Mouse (Mus musculus) neural tube, embryonic 13.5 days (tissue): ENCODE data around the gene Gm44790. TPM values are rescaled to one million over a fixed set of nuclear protein-coding genes. Genes with fewer than 3 reads are reported as not detected.
"Not testable (repeated sequence)": the region's sequence is repeated elsewhere in the genome, so short reads cannot be mapped to it uniquely, and the experiment has no call there.

ENCODE experiments used
- ATAC-seq: fragments of 200-750 bp; cut with Nextera tagmentation; 2 replicates; pipeline ENCODE4 v1.8.0; 2017; ENCODE audit warnings: low read depth, mild to moderate bottlenecking, moderate TSS enrichment, moderate library complexity
- H3K27ac ChIP-seq: fragments of 300-500 bp; sonication (generic); replicated peaks from 2 replicates; pipeline ENCODE4 v1.5.1; 2015; ENCODE audit warnings: moderate library complexity, mild to moderate bottlenecking, inconsistent platforms
- H3K27me3 ChIP-seq: fragments of 300-500 bp; sonication (generic); 2 replicates; pipeline ENCODE4 v1.6.1; 2015; ENCODE audit warnings: mild to moderate bottlenecking, inconsistent platforms
- H3K36me3 ChIP-seq: fragments of 300-500 bp; sonication (generic); 2 replicates; pipeline ENCODE4 v1.6.1; 2015; ENCODE audit warnings: mild to moderate bottlenecking, inconsistent platforms
- H3K4me1 ChIP-seq: fragments of 300-500 bp; sonication (generic); replicated peaks from 2 replicates; pipeline ENCODE4 v1.6.1; 2015; ENCODE audit warnings: inconsistent platforms
- H3K4me2 ChIP-seq: fragments of 300-500 bp; sonication (generic); 2 replicates; pipeline ENCODE4 v1.6.1; 2015; ENCODE audit warnings: inconsistent platforms, mild to moderate bottlenecking, moderate library complexity
- H3K4me3 ChIP-seq: fragments of 300-500 bp; sonication (generic); 2 replicates; pipeline ENCODE4 v1.5.1; 2015; ENCODE audit warnings: mild to moderate bottlenecking, inconsistent platforms
- H3K9ac ChIP-seq: fragments of 300-500 bp; sonication (generic); 2 replicates; pipeline ENCODE4 v1.6.1; 2015; ENCODE audit warnings: moderate library complexity, mild to moderate bottlenecking, inconsistent platforms
- H3K9me3 ChIP-seq: fragments of 300-500 bp; sonication (generic); 2 replicates; pipeline ENCODE4 v1.6.1; 2016; ENCODE audit warnings: inconsistent platforms
- WGBS: fragments of 180-500 bp; shearing (Covaris S2); methylation state at CpG from one replicate; pipeline ENCODE4 v1.1.7; 2015; 5-methylcytosine and 5-hydroxymethylcytosine counted together
- polyA plus RNA-seq: library from polyadenylated mRNA; unstranded; fragments of >200 nt; fragmentation: Nextera tagmentation; extraction: Ambion mirVana; gene quantifications from 2 replicates; pipeline ENCODE4 v1.2.1, GENCODE M21; 2015

Gene Gm44790
- polyA plus RNA-seq, result 0.50 and 0.63 TPM in 2 replicates

DNA sequence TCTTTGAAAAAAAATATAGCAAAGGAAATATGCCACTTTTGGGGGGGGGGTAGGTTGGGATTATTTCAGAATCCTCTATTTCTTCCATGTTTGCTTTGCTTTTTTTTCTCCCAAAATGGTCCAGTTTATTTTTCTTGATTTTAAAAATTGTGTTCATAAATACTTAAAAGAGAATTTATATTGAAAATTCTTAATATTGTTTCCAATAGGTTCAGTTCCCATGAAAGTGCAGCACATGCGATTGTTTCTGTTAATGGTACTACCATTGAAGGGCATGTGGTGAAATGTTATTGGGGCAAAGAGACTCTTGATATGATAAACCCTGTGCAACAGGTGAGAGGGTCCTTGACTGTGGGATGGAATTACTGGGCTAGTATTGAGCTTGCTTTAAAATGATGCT is at the start of gene Gm44790:
TSS of gene Gm44790 (plus strand) at position 301 of the 400 bp plus-strand sequence.
- Histone ChIP-seq H3K4me2 (no peak within 1 kb of the TSS), H3K9ac (no peak within 1 kb of the TSS), H3K27me3 (no peaks in the 10 kb centered on the region), H3K9me3 (no peaks in the 10 kb centered on the region), H3K4me3 (no peak within 1 kb of the TSS), H3K4me1 (no peaks in the 10 kb centered on the region), H3K36me3 (peaks cover 85% of the 10 kb centered on the region), H3K27ac (no peak within 1 kb of the TSS)
- WGBS, result 100% methylated on average over 1 of the region's 1 CpGs
- no peak for ATAC-seq

DNA sequence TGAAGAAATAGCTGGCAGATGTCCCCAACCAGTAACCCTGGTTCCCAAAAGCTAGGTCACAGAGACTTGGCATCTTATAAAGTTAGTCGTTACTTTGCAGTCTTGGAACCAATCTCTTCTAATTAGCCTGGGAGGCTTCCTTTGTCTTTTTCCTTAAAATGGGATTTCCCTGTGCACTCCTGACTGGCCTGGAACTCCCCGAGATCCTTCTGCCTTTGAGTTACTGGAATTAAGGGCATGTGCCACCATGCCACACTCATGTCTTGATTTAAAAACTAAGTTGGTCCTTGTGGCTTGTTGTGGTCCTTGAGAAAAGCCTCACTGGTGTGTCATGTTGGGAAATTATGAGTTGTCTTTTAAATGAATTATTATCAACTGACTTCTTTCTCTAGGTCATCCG is 48.1 kb upstream of the Gm44790 start:
- Histone ChIP-seq H3K27me3 (no peaks in the 10 kb centered on the region), H3K27ac (no peak overlapping the region), H3K36me3 (peaks cover 42% of the 10 kb centered on the region), H3K4me2 (no peak overlapping the region), H3K4me1 (peaks cover 3% of the 10 kb centered on the region), H3K4me3 (no peak overlapping the region), H3K9me3 (no peaks in the 10 kb centered on the region), H3K9ac (no peak overlapping the region)
- WGBS, result 90% methylated on average over 3 of the region's 3 CpGs
- no peak for ATAC-seq

GRCm38 (mm10) chr6:86380112-86380511 is 46.3 kb upstream of the Gm44790 start:
- not testable (repeated sequence) for H3K9ac ChIP-seq, H3K4me2 ChIP-seq, H3K27ac ChIP-seq, H3K4me3 ChIP-seq, H3K4me1 ChIP-seq, H3K27me3 ChIP-seq, ATAC-seq, H3K9me3 ChIP-seq
- H3K36me3 ChIP-seq, result peaks cover 46% of the 10 kb centered on the region
- WGBS, result 71% methylated on average over 8 of the region's 8 CpGs

- Histone ChIP-seq H3K27me3 (no peaks in the 10 kb centered on the region), H3K36me3 (peaks cover 49% of the 10 kb centered on the region), H3K9ac (no peak overlapping the region), H3K4me2 (no peak overlapping the region), H3K27ac (no peak overlapping the region), H3K4me1 (no peaks in the 10 kb centered on the region; the same call in 1 of the 2 replicates), H3K9me3 (no peaks in the 10 kb centered on the region), H3K4me3 (no peak overlapping the region)
- ATAC-seq, result no peak
Measured at GRCm38 (mm10) chr6:86382551-86382950, 43.9 kb upstream of the Gm44790 start.

DNA sequence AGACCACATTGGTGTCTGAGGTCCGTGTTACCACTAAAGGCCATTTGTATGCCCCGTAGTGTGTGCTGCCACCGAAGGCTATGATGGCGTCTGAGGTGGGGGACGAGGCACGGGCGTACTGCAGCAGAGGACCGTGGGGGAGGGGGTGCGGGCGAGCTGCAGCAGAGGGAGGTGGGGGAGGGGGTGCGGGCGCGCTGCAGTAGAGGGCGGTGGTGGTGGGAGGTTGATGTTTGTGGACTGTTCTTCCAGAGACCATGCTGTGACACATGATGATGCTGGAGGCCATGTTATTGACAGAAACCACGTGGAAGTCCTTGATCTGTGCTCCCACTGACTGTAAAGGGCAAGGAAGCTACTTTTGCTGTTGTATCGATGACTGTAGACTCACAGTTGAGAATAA is 43.1 kb upstream of the Gm44790 start:
- Histone ChIP-seq H3K9ac (no peak overlapping the region), H3K27ac (no peak overlapping the region), H3K4me3 (no peak overlapping the region), H3K4me1 (no peaks in the 10 kb centered on the region; the same call in 1 of the 2 replicates), H3K36me3 (peaks cover 49% of the 10 kb centered on the region), H3K27me3 (no peaks in the 10 kb centered on the region), H3K4me2 (no peak overlapping the region), H3K9me3 (no peaks in the 10 kb centered on the region)
- no peak for ATAC-seq
- whole genome bisulfite sequencing, result 40% methylated on average over 16 of the region's 16 CpGs

DNA sequence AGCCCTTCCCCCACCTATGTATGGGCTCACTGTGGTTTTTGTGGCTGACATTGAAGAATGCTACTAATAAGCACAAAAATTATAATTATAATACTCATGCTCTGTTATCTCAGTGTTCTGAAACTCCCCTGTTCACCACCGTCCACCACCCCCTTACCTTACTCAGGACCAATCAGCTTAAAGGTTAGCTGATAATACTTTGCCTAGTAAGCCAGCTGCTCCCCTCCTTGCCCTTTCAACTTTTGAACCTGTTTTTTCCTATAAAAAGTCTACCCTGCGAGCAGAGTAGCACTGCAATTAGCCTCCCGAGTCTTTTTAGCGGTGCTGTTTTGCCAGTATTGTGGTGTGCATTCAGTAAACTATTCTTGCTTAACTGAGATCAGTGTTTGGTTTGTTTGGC is 41.8 kb upstream of the Gm44790 start:
- H3K27ac ChIP-seq, result no peak overlapping the region
- no peaks in the 10 kb centered on the region for H3K27me3 ChIP-seq
- H3K9ac ChIP-seq, result no peak overlapping the region
- ATAC-seq, result no peak
- no peaks in the 10 kb centered on the region for H3K9me3 ChIP-seq
- H3K36me3 ChIP-seq, result peaks cover 49% of the 10 kb centered on the region
- no peaks in the 10 kb centered on the region; the same call in 1 of the 2 replicates for H3K4me1 ChIP-seq
- H3K4me2 ChIP-seq, result no peak overlapping the region
- no peak overlapping the region for H3K4me3 ChIP-seq
- 62% methylated on average over 4 of the region's 4 CpGs for WGBS

DNA sequence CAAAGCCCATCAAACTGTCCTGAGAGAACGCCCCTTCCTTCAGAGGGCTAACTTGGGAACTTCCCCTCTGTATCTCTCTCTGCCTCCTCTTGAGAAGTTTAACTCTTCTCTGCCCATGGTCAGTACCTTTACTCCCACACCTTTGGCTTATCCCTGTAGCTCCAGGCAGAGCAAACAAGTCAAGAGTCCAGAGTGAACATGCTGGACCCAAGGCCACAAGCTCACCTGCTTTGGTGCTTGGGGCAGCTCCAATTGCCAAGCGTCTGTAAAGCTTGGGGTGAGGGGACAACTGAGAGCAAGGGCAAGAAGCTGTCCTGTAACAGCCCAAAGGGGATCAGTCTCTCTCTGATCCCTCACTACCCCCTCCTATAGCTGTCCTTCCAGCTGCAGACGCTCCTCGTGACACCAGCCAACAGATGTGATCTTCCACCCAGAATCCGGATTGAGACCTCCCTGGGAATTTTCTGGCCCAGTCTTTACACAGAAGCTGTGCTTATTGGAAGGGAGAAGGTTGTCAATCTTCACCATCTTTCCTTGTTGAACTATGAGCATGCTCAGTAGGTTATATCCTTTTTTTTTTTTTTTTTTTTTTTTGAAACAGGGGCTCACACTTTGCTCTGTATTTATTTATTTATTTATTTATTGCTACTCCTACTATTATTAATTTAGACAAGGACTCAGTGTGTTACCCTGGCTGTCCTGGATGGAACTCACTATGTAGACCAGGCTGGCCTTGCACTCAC is 40.9 kb upstream of the Gm44790 start:
- ATAC-seq, result no peak
- H3K27me3 ChIP-seq, result no peaks in the 10 kb centered on the region
- no peaks in the 10 kb centered on the region for H3K9me3 ChIP-seq
- 85% methylated on average over 5 of the region's 5 CpGs for WGBS
- peaks cover 55% of the 10 kb centered on the region for H3K36me3 ChIP-seq
- no peak overlapping the region for H3K4me2 ChIP-seq
- H3K27ac ChIP-seq, result no peak overlapping the region
- no peaks in the 10 kb centered on the region; the same call in 1 of the 2 replicates for H3K4me1 ChIP-seq
- H3K4me3 ChIP-seq, result no peak overlapping the region
- no peak overlapping the region for H3K9ac ChIP-seq

GRCm38 (mm10) chr6:86387313-86387712 is 39.1 kb upstream of the Gm44790 start:
- no peak for ATAC-seq
- Histone ChIP-seq H3K4me3 (no peak overlapping the region), H3K36me3 (peaks cover 71% of the 10 kb centered on the region), H3K27ac (no peak overlapping the region), H3K4me1 (no peaks in the 10 kb centered on the region; the same call in 1 of the 2 replicates), H3K9me3 (no peaks in the 10 kb centered on the region), H3K27me3 (no peaks in the 10 kb centered on the region), H3K9ac (no peak overlapping the region), H3K4me2 (no peak overlapping the region)
- 83% methylated on average over 12 of the region's 12 CpGs for WGBS

- WGBS, result 84% methylated on average over 18 of the region's 18 CpGs
- ATAC-seq, result no peak
Measured at GRCm38 (mm10) chr6:86388461-86388860, 38.0 kb upstream of the Gm44790 start.

GRCm38 (mm10) chr6:86391326-86391725 is 35.1 kb upstream of the Gm44790 start:
- no peaks in the 10 kb centered on the region for H3K27me3 ChIP-seq
- no peak overlapping the region for H3K4me3 ChIP-seq
- peaks cover 27% of the 10 kb centered on the region for H3K4me1 ChIP-seq
- no peak for ATAC-seq
- no peaks in the 10 kb centered on the region for H3K9me3 ChIP-seq
- H3K27ac ChIP-seq, result no peak overlapping the region
- H3K36me3 ChIP-seq, result peaks cover 74% of the 10 kb centered on the region
- H3K4me2 ChIP-seq, result no peak overlapping the region
- H3K9ac ChIP-seq, result no peak overlapping the region
- WGBS, result 98% methylated on average over 5 of the region's 5 CpGs

More at GRCm38 (mm10) chr6:86388461-86388860, 38.0 kb upstream of the Gm44790 start:
- Histone ChIP-seq H3K9ac (no peak overlapping the region), H3K4me3 (no peak overlapping the region), H3K36me3 (peaks cover 81% of the 10 kb centered on the region), H3K4me2 (no peak overlapping the region), H3K27me3 (no peaks in the 10 kb centered on the region), H3K9me3 (no peaks in the 10 kb centered on the region), H3K4me1 (peaks cover 1% of the 10 kb centered on the region; the same call in 1 of the 2 replicates), H3K27ac (no peak overlapping the region)

DNA sequence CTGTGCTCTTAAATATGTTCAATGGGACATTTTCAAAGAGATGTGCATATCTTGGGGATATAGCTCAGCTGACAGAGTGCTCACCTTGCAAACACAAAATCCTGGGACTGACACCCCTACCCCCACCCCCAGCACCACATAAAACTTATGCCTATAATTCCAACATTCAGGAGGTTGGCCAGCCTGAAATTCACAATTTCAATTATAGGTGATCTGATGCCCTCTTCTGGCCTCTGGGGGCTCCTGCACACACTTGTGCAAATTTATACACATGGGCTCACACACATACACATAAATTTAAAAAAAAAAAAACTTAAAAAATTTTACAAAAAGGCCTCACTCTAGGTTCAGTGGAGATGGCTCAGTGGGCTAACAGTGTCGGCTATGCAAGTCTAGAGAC is 33.3 kb upstream of the Gm44790 start:
- Histone ChIP-seq H3K4me3 (no peak overlapping the region), H3K36me3 (peaks cover 60% of the 10 kb centered on the region), H3K4me2 (no peak overlapping the region), H3K27me3 (no peaks in the 10 kb centered on the region), H3K27ac (no peak overlapping the region), H3K9me3 (no peaks in the 10 kb centered on the region), H3K9ac (no peak overlapping the region), H3K4me1 (peaks cover 34% of the 10 kb centered on the region)
- ATAC-seq, result no peak
- 100% methylated on average over 1 of the region's 1 CpGs for WGBS

- Histone ChIP-seq H3K4me3 (peak overlapping the region; percentile 3; the same call in 1 of the 2 replicates), H3K27ac (no peak overlapping the region), H3K9me3 (no peaks in the 10 kb centered on the region), H3K4me2 (no peak overlapping the region), H3K27me3 (peaks cover 9% of the 10 kb centered on the region; the same call in 1 of the 2 replicates), H3K9ac (no peak overlapping the region), H3K36me3 (peaks cover 50% of the 10 kb centered on the region), H3K4me1 (peaks cover 34% of the 10 kb centered on the region)
- no peak for ATAC-seq
- 94% methylated on average over 17 of the region's 17 CpGs for WGBS
Measured at GRCm38 (mm10) chr6:86394078-86394720, 32.3 kb upstream of the Gm44790 start.
